Mouse (Mus musculus) forelimb bud, embryonic 11.5 days (tissue): ENCODE measurements at regions not wholly inside any gene's neighbourhood (a gene's known extent, or its start where the extent isn't known, plus 50 kb on each side); places are given as distances from the start of the nearest gene placed in this dataset.
"Not testable (repeated sequence)": the region's sequence is repeated elsewhere in the genome, so short reads cannot be mapped to it uniquely, and the experiment has no call there.

Experiments used
- DNase-seq: peaks from one replicate; pipeline ENCODE4 v3.0.0-alpha.2; 2012; ENCODE audit warnings: low read depth, low spot score

- DNase-seq = not testable (repeated sequence)
These were observed 312.2 kb upstream of the Vmn1r3 start for GRCm38 (mm10) chr4:3497392-3497791.

- DNase-seq = not testable (repeated sequence)
These were observed 310.8 kb upstream of the Vmn1r3 start for GRCm38 (mm10) chr4:3495987-3496386.

GRCm38 (mm10) chr4:3494123-3494681, 309.0 kb upstream of the Vmn1r3 start:
- DNase-seq = not testable (repeated sequence)

GRCm38 (mm10) chr4:3490901-3491300, 305.7 kb upstream of the Vmn1r3 start:
- DNase-seq = not testable (repeated sequence)

GRCm38 (mm10) chr4:3482092-3482491, 296.9 kb upstream of the Vmn1r3 start:
- no peak for DNase-seq

- DNase-seq = no peak
These were observed 271.6 kb upstream of the Vmn1r3 start for GRCm38 (mm10) chr4:3456773-3457172.

GRCm38 (mm10) chr4:3437380-3437779, 252.2 kb upstream of the Vmn1r3 start:
- DNase-seq = not testable (repeated sequence)

GRCm38 (mm10) chr4:3427968-3428367, 242.8 kb upstream of the Vmn1r3 start:
- DNase-seq = no peak

GRCm38 (mm10) chr4:3419920-3420499, 234.9 kb upstream of the Vmn1r3 start:
- DNase-seq = peak; percentile 72

GRCm38 (mm10) chr4:3416670-3417069, 231.5 kb upstream of the Vmn1r3 start:
- no peak for DNase-seq

GRCm38 (mm10) chr4:3414442-3415022, 229.4 kb upstream of the Vmn1r3 start:
- DNase-seq = not testable (repeated sequence)

GRCm38 (mm10) chr4:3413493-3414441, 228.6 kb upstream of the Vmn1r3 start:
- DNase-seq = no peak

GRCm38 (mm10) chr4:3412323-3412722, 227.2 kb upstream of the Vmn1r3 start:
- not testable (repeated sequence) for DNase-seq

- DNase-seq = not testable (repeated sequence)
These were observed 217.7 kb upstream of the Vmn1r3 start for GRCm38 (mm10) chr4:3402856-3403255.

GRCm38 (mm10) chr4:3401766-3402165, 216.6 kb upstream of the Vmn1r3 start:
- not testable (repeated sequence) for DNase-seq

GRCm38 (mm10) chr4:3391579-3391978, 206.4 kb upstream of the Vmn1r3 start:
- DNase-seq = not testable (repeated sequence)

- peak; percentile 2 for DNase-seq
These were observed 188.0 kb upstream of the Vmn1r3 start for GRCm38 (mm10) chr4:3373027-3373763.

GRCm38 (mm10) chr4:3368021-3368420, 182.9 kb upstream of the Vmn1r3 start:
- not testable (repeated sequence) for DNase-seq

- DNase-seq = not testable (repeated sequence)
These were observed 158.3 kb upstream of the Vmn1r3 start for GRCm38 (mm10) chr4:3343443-3343842.

GRCm38 (mm10) chr4:3342696-3343095, 157.5 kb upstream of the Vmn1r3 start:
- DNase-seq = not testable (repeated sequence)

GRCm38 (mm10) chr4:3342165-3342564, 157.0 kb upstream of the Vmn1r3 start:
- DNase-seq = not testable (repeated sequence)
